Mouse (Mus musculus) T-helper 1 cell (primary cell): ENCODE measurements around the gene Pop7.

Experiments
- in situ Hi-C: fragments of 300-600 bp; cut with MboI, MseI; formaldehyde crosslinking; loops from one replicate; pipeline ENCODE4 v1.15.1; 2025; ENCODE audit warnings: high pct_unique_total_duplicates

The Pop7 gene

GRCm38 (mm10) chr5:137528247-137528968 is 26.1 kb upstream of the Pop7 start:
- in situ Hi-C loops = no loop called here

- in situ Hi-C loops = no loop called here
These were observed 25.1 kb upstream of the Pop7 start for GRCm38 (mm10) chr5:137527413-137527812.

GRCm38 (mm10) chr5:137526192-137526936 is 24.0 kb upstream of the Pop7 start:
- in situ Hi-C loops = no loop called here

GRCm38 (mm10) chr5:137525511-137525910 is 23.2 kb upstream of the Pop7 start:
- in situ Hi-C loops = no loop called here

GRCm38 (mm10) chr5:137524671-137525070 is 22.4 kb upstream of the Pop7 start:
- in situ Hi-C loops = no loop called here

- in situ Hi-C loops = no loop called here
These were observed 21.9 kb upstream of the Pop7 start for GRCm38 (mm10) chr5:137524251-137524515.

- in situ Hi-C loops = no loop called here
These were observed 21.3 kb upstream of the Pop7 start for GRCm38 (mm10) chr5:137523396-137524250.

- in situ Hi-C loops = no loop called here
These were observed 20.4 kb upstream of the Pop7 start for GRCm38 (mm10) chr5:137522711-137523110.

GRCm38 (mm10) chr5:137521861-137522260 is 19.5 kb upstream of the Pop7 start:
- in situ Hi-C loops = no loop called here

- in situ Hi-C loops = no loop called here
These were observed 17.6 kb upstream of the Pop7 start for GRCm38 (mm10) chr5:137519691-137520550.

- in situ Hi-C loops = no loop called here
These were observed 16.1 kb upstream of the Pop7 start, which contains the start of gene Gigyf1 for GRCm38 (mm10) chr5:137518436-137518835. TSS of gene Gigyf1 (plus strand) at chr5:137518548.

GRCm38 (mm10) chr5:137514811-137515210 is 12.5 kb upstream of the Pop7 start:
- in situ Hi-C loops = no loop called here

- in situ Hi-C loops = no loop called here
These were observed 11.8 kb upstream of the Pop7 start for GRCm38 (mm10) chr5:137513951-137514721.

- in situ Hi-C loops = no loop called here
These were observed 10.8 kb upstream of the Pop7 start for GRCm38 (mm10) chr5:137512847-137513794.

GRCm38 (mm10) chr5:137511706-137512105 is 9.4 kb upstream of the Pop7 start:
- in situ Hi-C loops = no loop called here

GRCm38 (mm10) chr5:137510573-137511390 is 8.5 kb upstream of the Pop7 start:
- in situ Hi-C loops = no loop called here

GRCm38 (mm10) chr5:137510014-137510501 is 7.7 kb upstream of the Pop7 start:
- in situ Hi-C loops = no loop called here

- in situ Hi-C loops = no loop called here
These were observed 1.7 kb upstream of the Pop7 start for GRCm38 (mm10) chr5:137504041-137504440.
